In genomic region chr7:95688151-95689146, GRCm38 (mm10) we compare ENCODE assay signal across 8 mouse cellular contexts.
DNase-seq lines count a peak whose midpoint lies in the region; ATAC-seq lines count a peak whose summit lies in the region.

No protein-coding gene starts in this region.

- no peaks in the 10 kb centered on the region for H3K27me3 ChIP-seq in heart, embryonic 15.5 days
- H3K27me3 ChIP-seq in intestine, embryonic 14.5 days (replicated peaks; ENCODE audit: control insufficient read depth, insufficient read depth, low read length): no peaks in the 10 kb centered on the region

- no peak overlapping the region for H3K9ac ChIP-seq in heart, embryonic 15.5 days
- no peak overlapping the region for H3K9ac ChIP-seq in intestine, embryonic 14.5 days (ENCODE audit: low read length)

- peak overlapping the region; percentile 60 for H3K4me2 ChIP-seq in heart, embryonic 15.5 days
- H3K4me2 ChIP-seq in intestine, embryonic 14.5 days (ENCODE audit: low read length): peak overlapping the region; percentile 44

- H3K36me3 ChIP-seq in heart, embryonic 15.5 days: no peaks in the 10 kb centered on the region
- no peaks in the 10 kb centered on the region for H3K36me3 ChIP-seq in intestine, embryonic 14.5 days (ENCODE audit: control insufficient read depth, insufficient read depth, low read length)

- no peak for ATAC-seq in heart, embryonic 15.5 days (replicated peaks; ENCODE audit: insufficient number of reproducible peaks, insufficient read depth, low FRiP score, low read depth)
- ATAC-seq in intestine, embryonic 14.5 days (replicated peaks; ENCODE audit: low FRiP score, low TSS enrichment, low read depth): no peak

- no peak overlapping the region for H3K27ac ChIP-seq in heart, embryonic 15.5 days
- H3K27ac ChIP-seq in intestine, embryonic 14.5 days (ENCODE audit: low read depth): no peak overlapping the region

- WGBS in heart, embryonic 15.5 days: 19% methylated on average over 16 of the region's 16 CpGs
- 19% methylated on average over 16 of the region's 16 CpGs for WGBS in intestine, embryonic 14.5 days

- H3K4me1 ChIP-seq in heart, embryonic 15.5 days (replicated peaks): no peaks in the 10 kb centered on the region
- no peaks in the 10 kb centered on the region for H3K4me1 ChIP-seq in intestine, embryonic 14.5 days (replicated peaks; ENCODE audit: control insufficient read depth, insufficient read depth, low read length)

- DNase-seq in heart, postnatal 4 days: no peak
- DNase-seq in embryo, embryonic 9.5 days (ENCODE audit: extremely low spot score): peak; percentile 67
- peak; percentile 55 for DNase-seq in intestine, embryonic 14.5 days (ENCODE audit: low spot score)
- DNase-seq in neural tube, embryonic 10.5 days (ENCODE audit: extremely low spot score, low spot score): peak; percentile 51
- no peak for DNase-seq in urinary bladder, postnatal 25 days (ENCODE audit: low spot score)
- no peak for DNase-seq in urinary bladder, postnatal 36 days (ENCODE audit: low spot score in 2 of 2)
- no peak for DNase-seq in right cerebral cortex, postnatal 25 days

- no peaks in the 10 kb centered on the region for H3K9me3 ChIP-seq in heart, embryonic 15.5 days (replicated peaks)
- H3K9me3 ChIP-seq in intestine, embryonic 14.5 days (ENCODE audit: control insufficient read depth, low read length): no peaks in the 10 kb centered on the region

- peak overlapping the region; percentile 40 for H3K4me3 ChIP-seq in heart, embryonic 15.5 days
- H3K4me3 ChIP-seq in intestine, embryonic 14.5 days (ENCODE audit: low read depth, low read length): peak overlapping the region; percentile 8; the same call in 1 of the 2 replicates

Comparison
In these comparisons a context has a peak if more than half of its experiments do, and no peak if none do; other contexts are left out.
1. DNase-seq: peak in embryo, embryonic 9.5 days (single experiment), intestine, embryonic 14.5 days (single experiment) and neural tube, embryonic 10.5 days (single experiment); none in heart, postnatal 4 days (single experiment), urinary bladder, postnatal 25 days (single experiment), urinary bladder, postnatal 36 days (0 of 2) and right cerebral cortex, postnatal 25 days (single experiment).